Mouse (Mus musculus): Measurements from ENCODE around the gene Phyhd1.

Gene Phyhd1

GRCm38 (mm10) chr2:30256616-30257350, 9.2 kb upstream of the Phyhd1 start:
- no peak for DNase-seq

GRCm38 (mm10) chr2:30257699-30258460, 8.1 kb upstream of the Phyhd1 start:
- no peak for DNase-seq

- DNase-seq = peak in 1 of 2 experiments; percentile 42
Observed at GRCm38 (mm10) chr2:30258600-30258999, 7.4 kb upstream of the Phyhd1 start.

GRCm38 (mm10) chr2:30259131-30260064, 6.6 kb upstream of the Phyhd1 start:
- no peak for DNase-seq

GRCm38 (mm10) chr2:30261064-30261736, 4.8 kb upstream of the Phyhd1 start:
- DNase-seq = no peak

GRCm38 (mm10) chr2:30261921-30262839, 3.8 kb upstream of the Phyhd1 start:
- no peak for DNase-seq

- peak; percentile 29 to 31 for DNase-seq
Observed at GRCm38 (mm10) chr2:30262840-30263441, 3.1 kb upstream of the Phyhd1 start.

GRCm38 (mm10) chr2:30263811-30264210, 2.2 kb upstream of the Phyhd1 start:
- no peak for DNase-seq

GRCm38 (mm10) chr2:30264671-30265519, 1.1 kb upstream of the Phyhd1 start:
- peak; percentile 24 to 46 for DNase-seq

GRCm38 (mm10) chr2:30266392-30266941, 464 bp downstream of the Phyhd1 start:
- peak; percentile 80 to 87 for DNase-seq

GRCm38 (mm10) chr2:30267466-30267865, 1.5 kb downstream of the Phyhd1 start:
- no peak for DNase-seq

GRCm38 (mm10) chr2:30268371-30268770, 2.4 kb downstream of the Phyhd1 start:
- no peak for DNase-seq

GRCm38 (mm10) chr2:30269241-30269990, 3.4 kb downstream of the Phyhd1 start:
- DNase-seq = no peak

GRCm38 (mm10) chr2:30270134-30270533, 4.1 kb downstream of the Phyhd1 start:
- peak; percentile 55 to 66 for DNase-seq

- DNase-seq = no peak
Observed at GRCm38 (mm10) chr2:30280743-30281142, 14.7 kb downstream of the Phyhd1 start, which contains the start of gene Gm28038. Gm28038 (plus strand) TSS chr2:30281043.

- DNase-seq = no peak
Observed at GRCm38 (mm10) chr2:30281651-30282050, 15.6 kb downstream of the Phyhd1 start.

GRCm38 (mm10) chr2:30283193-30283592, 17.2 kb downstream of the Phyhd1 start:
- DNase-seq = no peak

GRCm38 (mm10) chr2:30285004-30285403, 19.0 kb downstream of the Phyhd1 start:
- DNase-seq = no peak
